Mouse (Mus musculus): Measurements from ENCODE around the gene Raet1d. TPM values are rescaled to one million over a fixed set of nuclear protein-coding genes. Genes with fewer than 3 reads are reported as not detected.

The Raet1d gene
- total RNA-seq, 2 experiments from 2014 or later = not detected

Other genes with a start within 250 kb of the Raet1d start
- gene E030030I06Rik, start 211.3 kb upstream of the Raet1d start, total RNA-seq (2014; fragmentation: Nextera tagmentation) = 1.0 TPM in 1 of 2 replicates, not detected in the other
- gene E030030I06Rik, start 211.3 kb upstream of the Raet1d start, total RNA-seq (2017) = not detected in 2 replicates
- not detected in 2 replicates for gene Raet1e, start 202.0 kb upstream of the Raet1d start, total RNA-seq (2014; fragmentation: Nextera tagmentation)
- gene Raet1e, start 202.0 kb upstream of the Raet1d start, total RNA-seq (2017) = not detected in 2 replicates
- not detected in 2 replicates for gene H60b, start 202.0 kb upstream of the Raet1d start, total RNA-seq (2014; fragmentation: Nextera tagmentation)
- not detected in 2 replicates for gene H60b, start 202.0 kb upstream of the Raet1d start, total RNA-seq (2017)